Mouse (Mus musculus): ENCODE data around the gene Gm20388. TPM values are rescaled to one million over a fixed set of nuclear protein-coding genes. Genes with fewer than 3 reads are reported as not detected.
"Not testable (repeated sequence)": the region's sequence is repeated elsewhere in the genome, so short reads cannot be mapped to it uniquely, and the experiment has no call there.

Gene Gm20388
- total RNA-seq, 1 experiment from 2014 or later = 10.0 TPM

DNA sequence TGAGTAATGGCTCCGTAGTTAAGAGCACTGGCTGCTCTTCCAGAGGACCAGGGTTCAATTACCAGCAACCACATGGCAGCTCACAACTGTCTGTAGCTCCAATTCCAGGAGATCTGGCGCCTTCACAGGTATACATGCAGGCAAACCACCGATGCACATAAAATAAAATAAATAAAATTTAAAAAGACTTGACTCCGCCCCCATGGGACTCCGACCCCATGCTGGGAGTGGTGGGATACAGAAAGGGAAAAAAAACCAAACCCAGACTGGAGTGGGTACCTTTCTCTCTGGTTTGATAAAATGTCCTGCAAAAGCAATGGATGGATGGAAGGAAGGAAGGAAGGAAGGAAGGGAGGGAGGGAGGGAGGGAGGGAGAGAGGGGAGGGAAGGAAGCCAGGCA is 409.5 kb downstream of the Gm20388 start:
- ATAC-seq (replicated peaks; ENCODE audit: insufficient number of reproducible peaks, low FRiP score, low TSS enrichment, poor library complexity, severe bottlenecking) = no peak

DNA sequence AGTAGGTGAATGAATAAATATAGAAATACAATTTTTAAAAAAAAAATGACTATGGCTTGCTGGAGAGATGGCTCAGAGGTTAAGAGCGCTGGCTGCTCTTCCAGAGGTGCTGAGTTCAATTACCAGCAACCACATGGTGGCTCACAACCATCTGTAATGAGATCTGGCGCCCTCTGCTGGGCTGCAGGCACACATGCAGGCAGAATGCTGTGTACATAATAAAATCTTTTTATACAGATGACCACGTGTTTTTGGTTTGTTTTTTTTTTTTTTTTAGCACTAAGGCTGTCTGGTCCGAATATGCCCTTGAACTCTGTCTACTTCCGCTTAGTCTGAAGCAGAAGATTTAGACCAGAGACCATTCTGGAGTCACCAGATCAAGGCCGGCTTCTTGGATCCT is 411.1 kb downstream of the Gm20388 start:
- ATAC-seq (replicated peaks; ENCODE audit: insufficient number of reproducible peaks, low FRiP score, low TSS enrichment, poor library complexity, severe bottlenecking) = no peak

DNA sequence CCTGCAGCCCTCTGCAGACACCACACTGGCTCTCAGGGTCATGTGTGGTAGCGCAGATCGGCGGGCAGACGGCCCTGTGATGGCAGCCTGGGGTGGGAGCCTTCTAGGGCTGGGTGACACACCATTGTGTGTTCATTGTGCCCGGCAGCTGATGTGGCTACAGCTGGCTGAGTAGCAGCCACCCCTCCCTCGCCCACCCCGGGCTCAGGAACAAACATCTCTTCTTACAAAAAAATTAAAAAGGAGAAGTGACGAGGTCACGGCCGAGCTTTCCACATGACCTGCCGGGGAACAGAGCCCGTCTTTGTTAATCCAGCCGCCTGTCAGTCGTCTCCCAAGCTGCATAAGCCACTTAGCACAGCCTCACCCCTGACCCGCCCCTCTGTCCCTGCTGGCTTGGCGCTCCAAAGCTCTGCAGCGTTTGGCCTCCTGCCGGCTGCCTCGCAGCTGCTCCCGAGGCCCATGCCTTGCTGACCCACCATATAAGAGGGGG is 412.4 kb downstream of the Gm20388 start:
- peak; percentile 32 for ATAC-seq (replicated peaks; ENCODE audit: insufficient number of reproducible peaks, low FRiP score, low TSS enrichment, poor library complexity, severe bottlenecking)

DNA sequence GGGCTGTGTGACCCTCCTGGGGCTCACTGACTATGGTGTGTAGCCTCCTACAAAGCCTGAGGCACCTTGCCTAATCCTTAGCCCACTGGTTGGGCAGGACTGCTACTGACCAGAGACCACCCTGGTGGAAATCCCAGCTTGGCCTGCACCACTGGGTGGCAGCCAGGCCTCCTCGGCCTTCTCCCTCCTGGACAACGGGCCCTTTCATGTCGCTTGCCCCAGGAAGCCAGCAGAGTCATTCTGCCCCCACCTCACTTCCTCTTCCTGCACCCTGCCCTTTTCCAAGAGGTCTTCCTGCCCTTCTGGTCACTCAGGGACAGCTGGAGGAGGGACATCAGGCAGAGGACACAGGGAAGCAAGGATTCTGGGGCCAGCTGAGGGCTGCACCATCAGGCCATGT is 413.9 kb downstream of the Gm20388 start:
- 0 out of 2 replicates have a peak, but pooled peaks have one; percentile 4 for ATAC-seq (replicated peaks; ENCODE audit: insufficient number of reproducible peaks, low FRiP score, low TSS enrichment, poor library complexity, severe bottlenecking)

DNA sequence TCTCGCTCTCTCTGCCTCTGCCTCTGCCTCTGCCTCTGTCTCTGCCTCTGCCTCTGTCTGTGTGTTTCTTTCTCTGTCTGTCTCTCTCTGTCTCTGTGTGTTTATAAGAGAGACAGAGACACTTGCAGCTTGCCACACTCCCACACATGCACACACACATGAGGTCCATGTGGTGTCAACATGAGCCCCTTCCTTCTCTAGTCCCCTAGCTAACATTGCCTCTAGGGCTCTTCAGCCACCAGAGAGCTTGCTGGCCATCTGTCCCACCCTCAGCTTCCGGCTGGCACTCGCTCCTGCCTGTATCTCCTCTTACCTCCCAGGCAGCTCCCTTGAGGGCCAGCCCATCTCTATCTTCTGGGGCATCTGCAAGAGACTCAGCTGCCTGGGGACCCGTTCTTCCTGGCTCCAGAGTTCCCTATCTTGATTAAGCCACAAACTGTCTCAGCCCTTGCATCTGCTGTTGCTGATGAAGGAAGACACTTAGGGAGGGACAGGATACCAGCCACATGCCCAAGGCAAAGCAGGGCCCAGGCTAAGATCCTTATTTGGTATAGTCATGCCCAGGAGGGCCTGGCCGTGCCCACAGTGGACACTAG is 414.6 kb downstream of the Gm20388 start:
- ATAC-seq (replicated peaks; ENCODE audit: insufficient number of reproducible peaks, low FRiP score, low TSS enrichment, poor library complexity, severe bottlenecking) = no peak

DNA sequence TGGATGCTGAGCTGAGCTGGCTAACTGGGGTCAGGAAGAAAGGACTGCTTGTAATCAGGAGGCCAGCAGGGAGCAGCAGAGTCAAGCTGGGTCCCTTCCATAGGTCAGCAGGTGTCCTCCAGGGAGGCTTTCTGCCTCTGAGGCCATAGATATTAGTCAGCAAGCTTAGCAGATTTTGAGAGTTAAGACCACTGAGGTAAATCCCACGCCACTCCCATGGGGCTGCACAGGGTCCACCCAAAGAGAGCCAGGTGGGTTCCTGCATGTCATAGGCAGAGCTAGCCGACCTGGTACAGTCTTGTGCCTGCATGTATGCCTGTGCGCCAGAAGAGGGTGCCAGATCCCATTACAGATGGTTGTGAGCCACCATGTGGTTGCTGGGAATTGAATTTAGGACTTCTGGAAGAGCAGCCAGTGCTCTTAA is 416.5 kb downstream of the Gm20388 start:
- ATAC-seq (replicated peaks; ENCODE audit: insufficient number of reproducible peaks, low FRiP score, low TSS enrichment, poor library complexity, severe bottlenecking) = no peak

DNA sequence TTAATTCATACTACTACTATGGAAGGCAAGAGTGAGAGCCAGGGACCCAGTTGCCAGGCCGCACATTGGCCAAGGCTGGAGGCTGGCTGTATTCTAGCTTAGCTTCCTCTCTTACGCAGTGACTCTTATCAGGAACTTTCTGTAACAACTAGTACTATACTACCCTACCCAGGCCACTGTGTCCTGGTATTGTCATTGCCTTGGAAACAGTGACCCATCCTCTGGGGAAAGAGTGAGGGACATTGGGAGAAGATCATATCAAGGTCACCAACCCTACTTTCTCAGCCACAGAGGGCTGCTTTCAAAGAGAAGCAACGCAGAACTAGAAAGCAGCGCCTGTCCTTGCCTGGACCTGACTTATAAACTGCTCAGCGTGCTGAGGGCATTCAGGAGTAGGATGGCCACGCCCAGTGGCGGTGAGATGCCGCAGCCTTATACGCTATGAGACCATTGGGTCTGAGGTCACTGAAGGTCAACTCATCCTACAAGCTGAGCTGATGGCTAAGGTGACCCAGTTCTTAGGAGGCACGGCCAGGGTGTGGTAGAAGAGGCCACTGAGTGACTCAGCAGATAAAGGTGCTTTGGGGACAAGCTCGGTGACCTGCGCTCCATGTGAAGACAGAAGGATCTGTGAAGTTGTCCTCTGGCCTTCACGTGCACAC is 417.9 kb downstream of the Gm20388 start:
- no peak for ATAC-seq (replicated peaks; ENCODE audit: insufficient number of reproducible peaks, low FRiP score, low TSS enrichment, poor library complexity, severe bottlenecking)

DNA sequence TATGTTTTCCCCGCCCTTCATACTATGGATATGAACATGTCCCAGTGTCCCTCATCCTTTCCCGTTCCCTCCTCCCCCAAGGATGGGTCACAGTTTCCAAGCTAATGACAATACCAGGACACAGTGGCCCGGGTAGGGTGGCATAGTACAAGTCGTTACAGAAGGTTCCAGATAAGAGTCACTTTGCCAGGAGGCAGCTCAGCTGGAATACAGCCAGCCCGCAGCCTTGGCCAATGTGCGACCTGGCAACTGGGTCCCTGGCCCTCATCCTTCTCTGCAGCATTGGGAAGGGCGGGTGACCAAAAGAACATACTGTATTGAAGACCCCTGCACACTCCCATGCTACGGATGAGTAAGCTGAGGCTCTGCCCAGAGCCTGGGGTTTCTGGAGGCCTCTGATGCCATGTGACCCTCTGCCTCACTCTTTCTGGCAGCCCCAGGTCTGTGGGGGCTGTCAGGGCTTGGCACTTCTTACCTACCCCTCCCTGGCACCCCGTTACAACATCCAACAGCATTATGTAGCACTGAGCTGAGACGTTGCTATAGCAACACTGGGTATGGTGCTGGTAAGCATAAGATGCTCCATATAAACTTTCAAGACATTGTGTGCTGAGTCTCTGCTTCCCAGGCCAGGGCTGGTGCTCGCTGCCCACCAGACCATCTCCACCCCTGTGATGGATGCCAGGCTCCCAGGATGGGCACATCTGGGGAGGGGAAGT is 418.5 kb downstream of the Gm20388 start:
- no peak for ATAC-seq (replicated peaks; ENCODE audit: insufficient number of reproducible peaks, low FRiP score, low TSS enrichment, poor library complexity, severe bottlenecking)

DNA sequence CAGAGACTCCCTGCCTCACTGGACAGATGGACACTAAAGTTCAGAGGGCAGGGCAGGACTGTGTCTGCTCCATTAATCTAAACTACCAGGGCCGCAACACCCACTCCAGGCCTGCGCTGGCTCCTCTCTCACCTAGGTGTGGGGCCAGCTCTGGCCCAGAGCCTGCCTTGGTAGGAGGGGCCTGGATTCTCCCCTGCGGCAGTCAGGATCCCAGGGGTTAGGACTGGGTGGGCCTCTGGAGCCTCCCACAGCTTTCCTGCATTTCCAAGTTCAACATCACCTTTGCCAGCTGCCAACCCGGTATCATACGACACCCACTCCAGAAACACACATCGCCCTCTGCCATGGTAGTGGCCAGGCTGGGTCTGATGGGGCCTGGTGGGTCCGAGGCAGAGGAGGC is 420.4 kb downstream of the Gm20388 start:
- ATAC-seq (replicated peaks; ENCODE audit: insufficient number of reproducible peaks, low FRiP score, low TSS enrichment, poor library complexity, severe bottlenecking) = no peak

DNA sequence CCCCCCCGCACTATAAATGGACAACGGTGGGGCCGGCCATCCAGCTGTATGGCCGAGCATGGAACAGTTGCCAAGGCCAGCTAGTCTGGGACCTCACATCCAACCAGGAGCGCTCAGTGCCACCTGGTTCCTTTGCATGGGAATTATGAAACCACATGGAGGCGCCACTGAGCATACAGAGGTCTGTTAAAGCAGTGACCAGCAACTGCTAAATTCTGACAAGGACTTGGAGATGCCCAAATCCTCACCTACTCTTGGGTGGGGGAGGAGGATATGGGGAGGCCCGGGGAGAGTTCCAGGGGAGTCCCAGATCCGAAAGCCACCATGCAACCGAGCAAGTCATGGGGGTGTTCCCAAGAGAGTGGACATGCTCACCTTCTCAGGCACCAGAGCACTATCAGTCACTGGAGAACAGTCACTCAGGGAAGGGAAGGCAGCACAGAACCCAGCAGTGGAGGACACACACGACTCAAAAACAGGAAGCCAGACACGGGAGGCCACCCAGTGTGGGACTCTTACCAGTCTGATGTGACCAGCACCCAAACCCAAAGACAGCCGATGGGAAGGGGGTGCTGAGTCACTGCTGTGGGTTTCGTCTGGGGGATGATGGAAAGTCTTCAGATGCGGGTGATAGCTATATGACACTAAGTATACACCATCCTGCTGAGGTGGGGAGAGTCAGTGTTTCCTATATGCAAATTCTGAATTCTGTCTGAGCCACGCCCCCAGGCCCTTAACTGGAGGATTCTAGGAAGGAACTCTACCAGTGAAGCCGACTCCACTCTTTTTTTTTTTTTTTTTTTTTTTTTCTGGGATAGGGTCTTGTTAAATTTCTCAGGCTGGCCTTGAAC is 422.0 kb downstream of the Gm20388 start:
- ATAC-seq (replicated peaks; ENCODE audit: insufficient number of reproducible peaks, low FRiP score, low TSS enrichment, poor library complexity, severe bottlenecking) = peak; percentile 54

DNA sequence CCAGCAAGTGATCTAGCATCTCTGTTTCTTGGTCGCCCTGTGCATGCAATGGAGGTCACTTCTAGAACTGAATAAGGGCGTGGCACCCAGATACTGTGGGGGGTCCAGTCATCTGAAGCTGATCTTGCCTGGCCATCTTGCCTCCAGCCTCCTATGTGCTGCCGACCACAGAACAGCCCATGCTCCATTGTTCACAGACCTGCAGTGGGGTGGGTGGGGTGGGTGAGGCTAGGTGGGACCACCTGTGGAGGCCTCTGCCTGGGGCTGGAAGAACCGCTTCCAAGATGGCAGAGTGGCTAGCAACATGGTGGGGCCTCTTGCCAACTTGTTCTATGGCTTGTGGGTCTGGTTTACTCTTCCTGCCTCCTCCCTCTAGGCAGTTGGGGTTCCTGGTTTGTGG is 423.0 kb downstream of the Gm20388 start:
- no peak for ATAC-seq (replicated peaks; ENCODE audit: insufficient number of reproducible peaks, low FRiP score, low TSS enrichment, poor library complexity, severe bottlenecking)

DNA sequence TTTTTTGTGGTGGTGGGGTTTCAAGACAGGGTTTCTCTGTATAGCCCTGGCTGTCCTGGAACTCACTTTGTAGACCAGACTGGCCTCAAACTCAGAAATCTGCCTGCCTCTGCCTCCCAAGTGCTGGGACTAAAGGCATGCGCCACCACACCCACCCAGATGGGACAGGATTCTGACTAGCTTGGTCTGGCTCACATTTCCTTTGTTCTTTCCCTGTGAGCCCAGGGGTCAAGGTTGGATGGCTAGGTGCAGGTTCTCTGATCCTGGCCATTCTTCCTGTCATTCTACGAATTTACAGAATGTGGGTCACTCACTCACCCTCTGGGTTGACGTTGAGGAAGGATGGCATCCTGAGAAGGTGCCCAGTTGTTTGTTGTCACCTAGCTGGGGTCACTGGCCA is 423.6 kb downstream of the Gm20388 start:
- ATAC-seq (replicated peaks; ENCODE audit: insufficient number of reproducible peaks, low FRiP score, low TSS enrichment, poor library complexity, severe bottlenecking) = not testable (repeated sequence)

DNA sequence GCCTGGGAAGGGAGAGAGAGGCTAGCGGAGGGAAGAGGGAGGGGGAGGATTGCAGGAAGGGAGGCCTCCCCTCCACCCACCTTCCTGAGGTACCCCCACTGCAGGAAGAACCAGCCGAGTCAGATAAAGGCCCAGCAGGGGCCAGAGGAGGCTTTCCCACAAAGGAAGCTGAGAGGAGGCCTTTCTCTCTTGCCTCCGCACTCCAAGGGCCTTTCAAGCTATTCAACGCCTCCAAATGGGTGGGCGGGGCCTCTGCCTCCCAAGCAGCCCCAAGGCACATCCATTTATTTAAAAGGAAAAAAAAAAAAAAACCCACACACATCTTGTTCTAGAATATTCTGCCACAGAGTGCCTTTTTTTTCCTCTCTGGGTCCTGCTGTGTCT is 424.2 kb downstream of the Gm20388 start:
- no peak for ATAC-seq (replicated peaks; ENCODE audit: insufficient number of reproducible peaks, low FRiP score, low TSS enrichment, poor library complexity, severe bottlenecking)

DNA sequence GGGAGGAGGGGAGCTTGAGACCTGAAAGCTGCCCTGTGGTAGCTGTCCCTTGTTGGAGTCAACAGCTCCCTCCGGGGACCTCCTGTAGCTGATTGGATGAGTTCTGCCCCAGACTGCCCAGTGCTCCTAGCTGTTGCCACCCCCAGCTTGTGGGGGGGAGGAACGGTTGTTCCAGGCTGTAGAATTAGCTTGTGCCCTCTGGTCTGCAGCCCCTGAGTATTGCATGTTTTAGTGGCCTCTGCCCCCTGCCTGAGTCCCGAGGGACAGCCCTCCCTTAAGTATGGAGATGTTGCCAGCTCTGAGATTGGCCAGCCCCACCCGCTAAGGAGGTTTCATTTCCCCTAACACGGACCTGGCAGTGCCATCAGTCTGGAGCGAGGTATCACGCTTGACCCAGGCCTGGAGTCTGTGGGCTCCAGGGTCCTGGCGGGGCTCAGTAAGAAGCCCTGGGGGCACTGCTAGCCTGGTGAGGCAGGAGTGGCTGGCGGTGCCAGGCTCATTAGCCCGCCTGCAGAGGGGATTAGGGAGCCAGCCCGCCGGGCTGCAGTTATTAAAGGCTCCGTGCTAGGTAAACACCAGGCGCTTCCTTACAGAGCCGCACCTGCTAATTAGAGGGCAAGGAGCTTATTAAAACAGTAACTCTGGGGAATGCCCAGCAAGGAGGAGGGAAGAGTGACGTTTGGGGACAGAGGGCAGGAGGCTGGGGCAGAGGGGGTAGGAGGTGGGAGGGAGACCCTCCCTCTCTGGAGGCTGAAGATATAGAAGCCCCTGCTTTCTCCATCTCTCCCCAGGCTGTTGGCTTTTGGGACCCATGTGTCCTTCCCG is 424.8 kb downstream of the Gm20388 start:
- ATAC-seq (replicated peaks; ENCODE audit: insufficient number of reproducible peaks, low FRiP score, low TSS enrichment, poor library complexity, severe bottlenecking) = peak; percentile 72

DNA sequence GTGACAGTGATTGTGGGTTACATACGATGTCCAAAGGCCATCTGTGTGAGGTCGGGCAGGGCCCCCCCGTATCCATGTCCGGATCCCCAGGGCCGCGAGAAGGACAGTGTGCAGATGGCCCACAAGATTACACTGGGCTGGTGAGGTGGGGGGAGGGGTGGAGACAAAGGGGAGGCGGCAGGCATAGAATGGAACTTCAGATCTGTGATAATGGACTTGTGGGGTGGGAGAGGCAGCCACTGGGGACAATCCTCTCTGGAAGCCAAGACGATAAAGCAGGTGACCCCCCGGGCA is 425.4 kb downstream of the Gm20388 start:
- no peak for ATAC-seq (replicated peaks; ENCODE audit: insufficient number of reproducible peaks, low FRiP score, low TSS enrichment, poor library complexity, severe bottlenecking)

DNA sequence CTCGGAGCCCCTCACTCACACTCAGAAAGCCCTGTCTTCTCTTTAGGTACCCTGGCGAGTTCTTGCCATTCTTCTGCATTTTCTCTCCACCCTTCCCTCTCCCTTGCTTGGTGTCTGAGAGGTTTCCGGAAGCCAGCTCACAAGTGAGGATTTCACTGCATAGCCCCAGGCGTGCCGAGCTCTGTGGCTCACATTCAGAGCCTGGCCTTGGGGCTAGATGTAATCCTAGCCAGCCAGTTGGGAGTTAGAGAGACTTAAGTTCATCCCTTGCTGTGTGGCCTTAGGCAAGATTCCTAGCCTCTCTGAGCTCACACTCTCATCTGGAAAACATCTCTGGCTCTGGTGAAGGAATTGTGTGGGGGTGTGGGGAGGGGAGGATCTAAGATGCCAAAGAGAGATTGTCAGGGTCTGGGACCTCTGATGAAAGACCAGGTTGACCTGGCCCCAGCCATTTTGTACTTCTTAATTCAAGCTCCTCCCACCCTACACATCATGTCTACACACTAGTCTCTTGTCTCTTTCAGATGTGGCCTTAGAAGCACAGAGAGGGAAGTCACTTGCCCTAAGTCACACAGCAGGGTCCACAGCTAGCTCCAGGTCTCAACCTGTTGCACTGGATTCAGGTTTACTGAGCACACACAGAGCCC is 426.4 kb downstream of the Gm20388 start:
- ATAC-seq (replicated peaks; ENCODE audit: insufficient number of reproducible peaks, low FRiP score, low TSS enrichment, poor library complexity, severe bottlenecking) = no peak

DNA sequence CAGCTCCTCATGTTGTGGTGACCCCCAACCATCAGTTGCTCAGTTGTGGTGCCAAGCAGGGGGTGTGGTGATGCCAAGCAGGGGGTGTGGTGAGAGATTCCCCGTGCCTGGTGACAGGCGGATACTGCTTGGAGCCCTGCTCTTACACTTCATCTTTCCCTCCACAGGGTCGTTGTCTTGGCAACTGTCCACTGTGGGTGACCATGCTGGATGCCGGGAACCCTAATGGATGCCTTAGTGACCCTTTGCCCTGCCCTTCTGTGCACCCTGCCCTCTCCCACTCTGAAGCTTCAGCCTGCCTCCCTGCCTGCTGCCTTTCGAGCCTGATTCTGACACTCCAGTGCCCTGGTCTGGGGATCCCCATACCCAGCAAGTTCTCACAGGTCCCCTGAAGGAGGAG is 427.0 kb downstream of the Gm20388 start:
- no peak for ATAC-seq (replicated peaks; ENCODE audit: insufficient number of reproducible peaks, low FRiP score, low TSS enrichment, poor library complexity, severe bottlenecking)

DNA sequence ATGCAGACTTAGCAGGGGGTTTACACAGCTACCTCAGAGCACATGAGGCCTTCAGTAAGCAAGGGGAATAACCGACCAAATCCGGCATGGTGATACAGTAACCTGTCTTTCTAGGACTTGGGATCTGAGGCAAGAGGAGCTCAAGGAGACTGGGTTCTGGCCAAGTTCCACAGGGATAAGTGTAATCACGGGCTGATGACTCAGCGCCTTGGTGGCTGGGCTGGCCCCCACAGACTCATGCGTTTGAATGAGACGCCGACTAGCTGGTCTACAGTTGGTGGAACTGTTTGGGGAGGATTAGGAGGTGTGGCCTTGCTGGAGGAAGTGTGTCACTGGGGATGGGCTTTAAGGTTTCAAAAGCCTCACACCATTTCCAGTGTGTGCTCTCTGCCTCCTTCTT is 428.0 kb downstream of the Gm20388 start:
- ATAC-seq (replicated peaks; ENCODE audit: insufficient number of reproducible peaks, low FRiP score, low TSS enrichment, poor library complexity, severe bottlenecking) = no peak

Data from monocyte, adult 5-6 weeks (primary cell).